Mouse (Mus musculus) hindbrain, postnatal 0 days (tissue): ENCODE data around the gene Prr5l. TPM values are rescaled to one million over a fixed set of nuclear protein-coding genes. Genes with fewer than 3 reads are reported as not detected.
"Not testable (repeated sequence)": the region's sequence is repeated elsewhere in the genome, so short reads cannot be mapped to it uniquely, and the experiment has no call there.

Source experiments
- ATAC-seq: fragments of 200-750 bp; cut with Nextera tagmentation; 2 replicates; pipeline ENCODE4 v1.8.0; 2017; ENCODE audit warnings: mild to moderate bottlenecking, moderate TSS enrichment, moderate library complexity
- DNase-seq: peaks from one replicate; pipeline ENCODE4 v3.0.0-alpha.2; 2015; ENCODE audit warnings: low spot score
- H3K27ac ChIP-seq: fragments of 300-500 bp; sonication (generic); 2 replicates; pipeline ENCODE4 v1.5.1; 2014; ENCODE audit warnings: mild to moderate bottlenecking
- H3K27me3 ChIP-seq: fragments of 300-500 bp; sonication (generic); 2 replicates; pipeline ENCODE4 v1.6.1; 2014; ENCODE audit warnings: low read length, mixed read lengths; ENCODE audit not compliant: insufficient read depth
- H3K36me3 ChIP-seq: fragments of 300-500 bp; sonication (generic); 2 replicates; pipeline ENCODE4 v1.6.1; 2014; ENCODE audit warnings: low read length, mixed read lengths; ENCODE audit not compliant: insufficient read depth
- H3K4me1 ChIP-seq: fragments of 300-500 bp; sonication (generic); 2 replicates; pipeline ENCODE4 v1.6.1; 2014; ENCODE audit warnings: antibody characterized with exemption, low read length, mixed read lengths; ENCODE audit not compliant: insufficient read depth
- H3K4me2 ChIP-seq: fragments of 300-500 bp; sonication (generic); 2 replicates; pipeline ENCODE4 v1.6.1; 2014; ENCODE audit warnings: low read depth, mild to moderate bottlenecking, low read length, moderate library complexity, mixed read lengths
- H3K4me3 ChIP-seq: fragments of 300-500 bp; sonication (generic); 2 replicates; pipeline ENCODE4 v1.5.1; 2014; ENCODE audit warnings: low read length
- H3K9ac ChIP-seq: fragments of 300-500 bp; sonication (generic); replicated peaks from 2 replicates; pipeline ENCODE4 v1.6.1; 2014; ENCODE audit warnings: mild to moderate bottlenecking, low read length, moderate library complexity, mixed read lengths
- H3K9me3 ChIP-seq: fragments of 300-500 bp; sonication (generic); 2 replicates; pipeline ENCODE4 v1.6.1; 2016; ENCODE audit warnings: low read length, mixed read lengths
- CTCF ChIP-seq: IDR thresholded peaks from 2 replicates; pipeline ENCODE4 v1.5.1; 2016; ENCODE audit warnings: antibody characterized with exemption, control low read depth, low read depth
- WGBS: fragments of 180-500 bp; shearing (Covaris S2); extraction: QIAGEN DNeasy Blood & Tissue Kit; methylation state at CpG from one replicate; pipeline ENCODE4 v1.1.7; 2014; 5-methylcytosine and 5-hydroxymethylcytosine counted together
- polyA plus RNA-seq: library from polyadenylated mRNA; unstranded; fragments of >200 nt; fragmentation: Nextera tagmentation; extraction: Ambion mirVana; gene quantifications from 2 replicates; pipeline ENCODE4 v1.2.1, GENCODE M21; 2015
- total RNA-seq: library from RNA; depleted of rRNA; stranded (reverse); fragments of >200 nt; gene quantifications from 2 replicates; pipeline ENCODE4 v1.2.3, GENCODE M21; 2014

The Prr5l gene
- total and polyA plus RNA-seq, 2 experiments from 2014 or later: 3.6 to 8.0 TPM

DNA sequence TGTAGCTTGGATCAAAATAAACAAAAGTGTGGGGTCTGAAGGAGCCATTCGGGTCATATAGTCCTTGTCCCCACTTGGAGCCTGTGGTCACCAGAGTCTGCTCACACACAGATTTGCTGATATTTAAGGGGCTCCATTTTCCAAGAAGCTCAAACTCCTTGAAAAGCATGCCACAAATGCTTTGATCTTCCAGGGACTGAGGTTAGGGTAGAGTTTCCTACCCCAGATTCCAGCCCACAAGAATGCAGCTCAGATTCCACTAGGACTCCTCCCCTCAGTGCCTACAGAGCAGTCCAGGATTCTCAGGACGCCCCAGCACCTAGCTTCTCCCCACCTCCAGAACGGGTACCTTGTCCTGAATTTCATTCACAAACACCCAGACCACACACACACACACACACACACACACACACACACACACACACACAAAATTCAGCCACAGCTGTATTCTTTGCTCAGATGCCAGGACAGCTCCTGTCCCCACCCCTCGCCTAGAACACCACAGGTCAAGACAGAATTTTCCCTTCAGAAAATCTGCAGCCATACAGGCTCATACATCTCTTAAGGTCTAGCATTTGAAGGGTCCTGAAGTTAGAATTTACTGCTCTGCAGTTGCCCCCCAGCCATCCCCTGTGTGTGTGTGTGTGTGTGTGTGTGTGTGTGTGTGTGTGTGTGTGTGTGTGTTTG lies 131.4 kb downstream of the Prr5l start:
- H3K9ac ChIP-seq: no peak overlapping the region
- H3K27me3 ChIP-seq: no peaks in the 10 kb centered on the region
- WGBS: 56% methylated on average over 4 of the region's 4 CpGs
- DNase-seq (no peak), ATAC-seq (no peak)
- H3K4me1 ChIP-seq: no peaks in the 10 kb centered on the region
- H3K4me2 ChIP-seq: no peak overlapping the region
- H3K4me3 ChIP-seq: no peak overlapping the region
- H3K27ac ChIP-seq: no peak overlapping the region
- no peaks in the 10 kb centered on the region for H3K36me3 ChIP-seq
- no peak for TF ChIP-seq CTCF
- H3K9me3 ChIP-seq: no peaks in the 10 kb centered on the region

DNA sequence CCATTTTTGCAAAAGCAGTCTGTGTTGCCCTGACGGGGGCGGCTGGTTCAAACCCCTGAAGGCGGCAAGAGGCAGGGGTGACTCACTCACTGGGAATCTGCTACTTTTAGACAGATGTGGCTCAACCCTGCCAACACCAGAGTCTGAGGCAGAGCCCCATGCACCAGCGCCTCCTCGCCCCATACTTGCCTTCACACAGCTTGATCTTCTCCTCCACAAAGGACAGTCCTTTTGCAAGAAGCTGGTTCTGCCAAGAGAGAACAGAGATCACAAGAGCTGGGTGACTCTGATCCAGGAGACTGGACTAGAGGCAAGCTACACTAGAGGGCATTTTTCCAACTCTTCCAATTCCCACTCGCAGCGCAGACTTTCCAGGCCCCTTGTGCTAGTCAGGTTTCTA lies 136.3 kb downstream of the Prr5l start:
- Histone ChIP-seq H3K36me3 (no peaks in the 10 kb centered on the region), H3K9ac (no peak overlapping the region), H3K27me3 (no peaks in the 10 kb centered on the region), H3K4me3 (no peak overlapping the region), H3K4me2 (no peak overlapping the region), H3K9me3 (no peaks in the 10 kb centered on the region), H3K4me1 (no peaks in the 10 kb centered on the region), H3K27ac (no peak overlapping the region)
- no peak for TF ChIP-seq CTCF
- WGBS: 89% methylated on average over 7 of the region's 7 CpGs
- DNase-seq: no peak
- no peak for ATAC-seq

DNA sequence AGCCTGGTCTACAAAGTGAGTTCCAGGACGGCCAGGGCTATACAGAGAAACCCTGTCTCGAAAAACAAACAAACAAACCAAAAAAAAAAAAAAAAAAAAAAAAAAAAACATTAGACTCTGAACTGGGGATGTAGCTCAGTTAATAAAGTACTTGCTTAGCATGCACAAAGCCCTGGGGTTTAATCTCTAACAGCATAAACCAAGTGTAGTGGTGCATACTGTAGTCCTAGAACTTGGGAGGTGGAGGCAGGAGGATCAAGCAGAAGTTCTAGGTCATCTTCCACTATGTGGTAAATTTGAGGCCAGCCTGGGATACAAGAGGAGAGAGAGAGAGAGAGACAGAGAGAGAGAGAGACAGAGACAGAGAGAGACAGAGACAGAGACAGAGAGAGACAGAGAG lies 137.2 kb downstream of the Prr5l start:
- H3K27me3 ChIP-seq, H3K4me2 ChIP-seq, H3K9ac ChIP-seq, DNase-seq, H3K27ac ChIP-seq, H3K4me1 ChIP-seq, ATAC-seq, H3K4me3 ChIP-seq, H3K9me3 ChIP-seq, H3K36me3 ChIP-seq: not testable (repeated sequence)
- 92% methylated on average over 2 of the region's 2 CpGs for WGBS

DNA sequence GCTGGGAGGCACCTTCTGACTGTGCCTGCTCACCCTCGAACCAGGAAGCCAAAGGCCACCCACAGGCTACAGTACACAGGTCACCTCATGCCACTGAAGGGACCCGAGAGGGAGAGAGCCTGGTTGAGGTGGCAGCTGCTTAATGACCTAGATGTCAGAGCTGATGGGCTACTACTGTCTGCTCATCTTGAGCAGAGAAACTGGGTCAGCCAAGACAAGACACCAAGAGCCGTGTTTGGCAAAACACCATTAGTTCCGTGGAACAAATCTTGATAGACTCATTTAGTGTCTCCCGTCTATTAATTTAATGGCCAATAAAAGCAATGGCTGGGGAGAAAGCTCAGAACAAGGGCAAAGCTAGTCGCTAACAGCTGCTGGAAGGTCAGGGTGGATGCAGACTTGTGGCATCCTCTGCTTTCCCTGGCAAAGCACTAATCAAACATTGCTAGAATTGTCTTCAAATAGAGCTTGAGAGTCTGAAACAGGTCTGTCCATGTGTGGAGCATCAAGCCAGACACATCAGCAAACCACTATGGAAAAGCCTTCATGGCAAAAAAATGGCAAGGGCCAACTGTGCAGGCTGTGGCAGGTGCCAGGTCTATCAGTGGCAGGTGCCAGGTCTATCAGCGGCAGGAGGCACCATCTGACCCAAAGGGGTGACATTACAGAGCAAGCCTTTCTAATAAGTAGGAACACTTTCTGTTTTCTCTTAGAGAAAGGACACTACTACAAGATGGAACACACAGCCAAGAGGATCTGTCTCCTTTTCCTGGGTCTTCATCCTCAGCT lies 140.6 kb downstream of the Prr5l start:
- no peak for ATAC-seq

DNA sequence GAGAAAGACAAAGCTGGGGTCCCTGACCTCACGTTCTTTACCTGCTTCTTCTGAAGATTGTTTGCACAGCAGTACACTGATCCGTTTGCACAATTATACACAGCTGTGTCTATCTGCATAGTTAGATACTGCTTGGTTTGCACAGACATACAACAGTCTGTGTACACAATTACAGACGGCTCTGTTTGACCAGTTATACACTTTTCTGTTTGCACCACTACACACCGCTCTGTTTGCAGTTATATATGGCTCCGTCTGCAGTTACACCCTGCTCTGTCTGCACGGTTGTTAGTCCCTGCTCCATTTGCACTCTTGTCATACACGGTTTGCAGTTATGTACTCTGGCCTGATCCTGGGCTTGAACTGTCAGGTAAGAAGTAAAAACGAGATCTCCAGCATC lies 141.2 kb downstream of the Prr5l start:
- H3K9me3 ChIP-seq: no peaks in the 10 kb centered on the region
- TF ChIP-seq CTCF: no peak
- DNase-seq (no peak), ATAC-seq (no peak)
- no peak overlapping the region for H3K4me3 ChIP-seq
- no peak overlapping the region for H3K4me2 ChIP-seq
- H3K27me3 ChIP-seq: no peaks in the 10 kb centered on the region
- WGBS: 83% methylated on average over 8 of the region's 8 CpGs
- no peak overlapping the region for H3K9ac ChIP-seq
- no peak overlapping the region for H3K27ac ChIP-seq
- no peaks in the 10 kb centered on the region for H3K36me3 ChIP-seq
- no peaks in the 10 kb centered on the region for H3K4me1 ChIP-seq

More for the DNA sequence above, 140.6 kb downstream of the Prr5l start:
- Histone ChIP-seq H3K9me3 (no peaks in the 10 kb centered on the region), H3K27me3 (no peaks in the 10 kb centered on the region), H3K4me3 (no peak overlapping the region), H3K27ac (no peak overlapping the region), H3K36me3 (no peaks in the 10 kb centered on the region), H3K9ac (no peak overlapping the region), H3K4me1 (no peaks in the 10 kb centered on the region), H3K4me2 (no peak overlapping the region)
- TF ChIP-seq CTCF: no peak
- 78% methylated on average over 7 of the region's 7 CpGs for WGBS
- no peak for DNase-seq

DNA sequence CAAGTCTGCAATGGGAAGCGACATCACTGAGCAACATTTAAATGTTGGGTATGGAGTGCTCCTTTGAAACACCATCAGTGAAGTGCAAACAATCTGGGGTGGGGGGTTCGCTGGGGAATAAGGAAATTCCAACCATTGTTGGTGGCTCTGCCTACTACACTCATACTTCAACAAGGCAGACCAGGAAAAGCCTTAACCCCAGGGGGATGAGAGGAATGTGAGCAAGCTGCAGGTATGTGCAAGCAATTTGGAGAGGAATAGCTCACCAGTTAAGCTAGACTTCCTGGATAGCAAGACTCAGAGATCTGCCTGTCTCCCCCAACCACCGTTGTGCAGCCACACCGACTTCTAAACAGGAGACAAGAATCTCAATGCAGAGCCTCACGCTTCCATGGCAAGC lies 142.9 kb downstream of the Prr5l start:
- whole genome bisulfite sequencing: 79% methylated on average over 5 of the region's 5 CpGs
- no peak for TF ChIP-seq CTCF
- H3K4me3 ChIP-seq: no peak overlapping the region

DNA sequence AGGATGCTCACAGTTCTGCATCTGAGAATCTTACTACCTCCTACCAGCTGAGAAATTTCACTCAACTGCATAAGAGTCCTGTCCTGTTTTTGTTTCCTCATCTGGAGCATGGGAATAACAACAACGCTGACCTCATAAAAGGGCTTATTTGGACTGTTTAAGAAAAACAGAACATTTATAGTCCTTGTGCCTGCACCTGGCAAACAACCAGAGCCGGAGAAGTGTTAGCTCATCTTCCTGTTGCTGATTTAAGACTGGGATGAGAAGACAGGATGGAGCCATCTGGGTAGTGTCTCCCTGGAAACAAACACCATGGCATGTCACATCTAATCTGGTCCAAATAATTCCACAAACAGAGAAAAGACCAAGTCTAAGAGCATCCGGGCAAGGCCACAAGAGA lies 149.3 kb downstream of the Prr5l start:
- no peak for TF ChIP-seq CTCF
- WGBS: 78% methylated on average over 3 of the region's 3 CpGs
- no peaks in the 10 kb centered on the region for H3K27me3 ChIP-seq
- no peaks in the 10 kb centered on the region for H3K36me3 ChIP-seq
- H3K27ac ChIP-seq: no peak overlapping the region
- no peaks in the 10 kb centered on the region for H3K4me1 ChIP-seq
- no peak overlapping the region for H3K9ac ChIP-seq
- DNase-seq (no peak), ATAC-seq (no peak)
- no peak overlapping the region for H3K4me3 ChIP-seq
- no peak overlapping the region for H3K4me2 ChIP-seq
- no peaks in the 10 kb centered on the region for H3K9me3 ChIP-seq

More for the DNA sequence above, 142.9 kb downstream of the Prr5l start:
- H3K27me3 ChIP-seq: no peaks in the 10 kb centered on the region
- ATAC-seq: no peak
- no peaks in the 10 kb centered on the region for H3K9me3 ChIP-seq
- H3K4me2 ChIP-seq: no peak overlapping the region
- H3K36me3 ChIP-seq: no peaks in the 10 kb centered on the region
- no peak overlapping the region for H3K27ac ChIP-seq
- no peaks in the 10 kb centered on the region for H3K4me1 ChIP-seq
- no peak overlapping the region for H3K9ac ChIP-seq
- no peak for DNase-seq
